Mouse (Mus musculus) liver, adult 2 months (tissue): ENCODE measurements at regions not wholly inside any gene's neighbourhood (a gene's known extent, or its start where the extent isn't known, plus 50 kb on each side); places are given as distances from the start of the nearest gene placed in this dataset.

ENCODE experiments used
- CTCF ChIP-seq: fragments of 200-500 bp; IDR thresholded peaks from 2 replicates; pipeline ENCODE4 v1.5.1; 2011; ENCODE audit warnings: low read depth, low read length, control low read depth
- POLR2A ChIP-seq: fragments of 200-500 bp; IDR thresholded peaks from 2 replicates; pipeline ENCODE4 v1.6.1; 2011; ENCODE audit warnings: low read length, control low read depth; ENCODE audit not compliant: insufficient read depth; ENCODE audit errors: extremely low read depth

DNA sequence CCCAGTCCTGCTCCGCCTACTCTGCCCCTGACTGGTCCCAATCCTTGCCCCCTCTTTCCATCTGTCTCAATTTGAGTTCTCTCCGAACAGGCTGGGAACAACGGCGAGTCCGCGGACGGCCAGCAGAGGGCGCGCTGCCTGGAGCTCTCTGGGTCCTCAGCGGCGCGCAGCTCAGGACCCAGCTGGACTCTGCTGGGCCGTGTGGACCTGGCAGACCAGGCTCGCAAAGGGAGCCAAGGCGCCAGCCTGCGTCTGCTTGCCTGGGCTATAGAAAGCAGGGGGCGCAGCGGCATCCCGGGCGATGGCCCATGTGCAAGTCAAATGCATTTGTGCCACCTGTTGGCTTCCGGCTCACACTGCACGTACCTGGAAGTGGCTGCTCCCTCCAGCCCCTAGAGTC, 100.0 kb upstream of the Irx4 start:
- TF ChIP-seq CTCF (peak; percentile 88), POLR2A (no peak)
